Mouse (Mus musculus): ENCODE results near the gene Xcl1. TPM values are rescaled to one million over a fixed set of nuclear protein-coding genes. Genes with fewer than 3 reads are reported as not detected.

Xcl1 gene
- polyA plus RNA-seq, 1 experiment from 2014 or later = not detected

- peak overlapping the region; percentile 53; the same call in 1 of the 2 replicates for H3K9ac ChIP-seq (ENCODE audit: low read depth, low read length)
- WGBS = under 1% methylated on average over 22 of the region's 22 CpGs
- peak overlapping the region; percentile 49 for H3K4me3 ChIP-seq (replicated peaks; ENCODE audit: low read depth, low read length)
- TF ChIP-seq CTCF (IDR thresholded peaks at IDR 0.05; ENCODE audit: low read depth) = peak; percentile 67
- ATAC-seq (replicated peaks; ENCODE audit: low FRiP score, low read depth) = peak; percentile 83
- H3K9me3 ChIP-seq (replicated peaks; ENCODE audit: low read length) = no peaks in the 10 kb centered on the region
- no peaks in the 10 kb centered on the region; the same call in 1 of the 2 replicates for H3K4me1 ChIP-seq (replicated peaks; ENCODE audit: insufficient read depth, low read length)
- peak overlapping the region; percentile 88 for H3K4me2 ChIP-seq (ENCODE audit: low read length)
- H3K27me3 ChIP-seq (ENCODE audit: insufficient read depth, low read length) = no peaks in the 10 kb centered on the region
- H3K36me3 ChIP-seq (ENCODE audit: insufficient read depth, low read length) = no peaks in the 10 kb centered on the region
- peak overlapping the region; percentile 84 for H3K27ac ChIP-seq
- peak; percentile 86 for DNase-seq (ENCODE audit: low spot score)
These were observed 36.4 kb downstream of the Xcl1 start for GRCm38 (mm10) chr1:164898846-164899351.

- no peak overlapping the region for H3K4me2 ChIP-seq (ENCODE audit: low read length)
These were observed 38.0 kb downstream of the Xcl1 start for GRCm38 (mm10) chr1:164897163-164897817.

GRCm38 (mm10) chr1:164896211-164897145 is 38.8 kb downstream of the Xcl1 start:
- 50% methylated on average over 16 of the region's 16 CpGs for WGBS
- no peak for ATAC-seq (replicated peaks; ENCODE audit: low FRiP score, low read depth)
- no peaks in the 10 kb centered on the region for H3K27me3 ChIP-seq (ENCODE audit: insufficient read depth, low read length)
- peak; percentile 31 for DNase-seq (ENCODE audit: low spot score)
- no peaks in the 10 kb centered on the region for H3K9me3 ChIP-seq (replicated peaks; ENCODE audit: low read length)
- 0 out of 2 replicates have a peak overlapping the region, but pooled peaks have one; percentile 1 for H3K27ac ChIP-seq
- no peak overlapping the region for H3K4me3 ChIP-seq (replicated peaks; ENCODE audit: low read depth, low read length)
- H3K36me3 ChIP-seq (ENCODE audit: insufficient read depth, low read length) = no peaks in the 10 kb centered on the region
- no peak overlapping the region for H3K9ac ChIP-seq (ENCODE audit: low read depth, low read length)
- TF ChIP-seq CTCF (IDR thresholded peaks at IDR 0.05; ENCODE audit: low read depth) = no peak
- no peak overlapping the region for H3K4me2 ChIP-seq (ENCODE audit: low read length)
- no peaks in the 10 kb centered on the region; the same call in 1 of the 2 replicates for H3K4me1 ChIP-seq (replicated peaks; ENCODE audit: insufficient read depth, low read length)

More at GRCm38 (mm10) chr1:164897163-164897817, 38.0 kb downstream of the Xcl1 start:
- Histone ChIP-seq H3K9me3 (replicated peaks; ENCODE audit: low read length) (no peaks in the 10 kb centered on the region), H3K4me3 (replicated peaks; ENCODE audit: low read depth, low read length) (no peak overlapping the region), H3K27me3 (ENCODE audit: insufficient read depth, low read length) (no peaks in the 10 kb centered on the region), H3K27ac (no peak overlapping the region), H3K9ac (ENCODE audit: low read depth, low read length) (no peak overlapping the region), H3K36me3 (ENCODE audit: insufficient read depth, low read length) (no peaks in the 10 kb centered on the region), H3K4me1 (replicated peaks; ENCODE audit: insufficient read depth, low read length) (no peaks in the 10 kb centered on the region; the same call in 1 of the 2 replicates)
- ATAC-seq (replicated peaks; ENCODE audit: low FRiP score, low read depth) (no peak), DNase-seq (ENCODE audit: low spot score) (no peak)
- WGBS = 60% methylated on average over 5 of the region's 5 CpGs
- no peak for TF ChIP-seq CTCF (IDR thresholded peaks at IDR 0.05; ENCODE audit: low read depth)

- TF ChIP-seq CTCF (IDR thresholded peaks at IDR 0.05; ENCODE audit: low read depth) = peak; percentile 39; the same call in 1 of the 2 replicates
- Histone ChIP-seq H3K4me2 (ENCODE audit: low read length) (no peak overlapping the region), H3K9me3 (replicated peaks; ENCODE audit: low read length) (no peaks in the 10 kb centered on the region), H3K36me3 (ENCODE audit: insufficient read depth, low read length) (no peaks in the 10 kb centered on the region), H3K4me1 (replicated peaks; ENCODE audit: insufficient read depth, low read length) (no peaks in the 10 kb centered on the region; the same call in 1 of the 2 replicates), H3K27me3 (ENCODE audit: insufficient read depth, low read length) (no peaks in the 10 kb centered on the region), H3K4me3 (replicated peaks; ENCODE audit: low read depth, low read length) (no peak overlapping the region), H3K9ac (ENCODE audit: low read depth, low read length) (no peak overlapping the region), H3K27ac (no peak overlapping the region)
- WGBS = 57% methylated on average over 2 of the region's 2 CpGs
- ATAC-seq (replicated peaks; ENCODE audit: low FRiP score, low read depth) (no peak), DNase-seq (ENCODE audit: low spot score) (no peak)
These were observed 39.5 kb downstream of the Xcl1 start for GRCm38 (mm10) chr1:164895806-164896205.

GRCm38 (mm10) chr1:164890366-164890765 is 45.0 kb downstream of the Xcl1 start:
- ATAC-seq (replicated peaks; ENCODE audit: low FRiP score, low read depth) (no peak), DNase-seq (ENCODE audit: low spot score) (no peak)
- Histone ChIP-seq H3K4me2 (ENCODE audit: low read length) (no peak overlapping the region), H3K4me3 (replicated peaks; ENCODE audit: low read depth, low read length) (no peak overlapping the region), H3K4me1 (replicated peaks; ENCODE audit: insufficient read depth, low read length) (no peaks in the 10 kb centered on the region), H3K36me3 (ENCODE audit: insufficient read depth, low read length) (no peaks in the 10 kb centered on the region), H3K9me3 (replicated peaks; ENCODE audit: low read length) (no peaks in the 10 kb centered on the region), H3K27me3 (ENCODE audit: insufficient read depth, low read length) (no peaks in the 10 kb centered on the region), H3K9ac (ENCODE audit: low read depth, low read length) (no peak overlapping the region), H3K27ac (no peak overlapping the region)
- no peak for TF ChIP-seq CTCF (IDR thresholded peaks at IDR 0.05; ENCODE audit: low read depth)
- 73% methylated on average over 4 of the region's 4 CpGs for WGBS

- 41% methylated on average over 6 of the region's 6 CpGs for WGBS
- no peaks in the 10 kb centered on the region for H3K9me3 ChIP-seq (replicated peaks; ENCODE audit: low read length)
- no peak overlapping the region for H3K4me2 ChIP-seq (ENCODE audit: low read length)
- H3K27me3 ChIP-seq (ENCODE audit: insufficient read depth, low read length) = no peaks in the 10 kb centered on the region
- no peak overlapping the region for H3K9ac ChIP-seq (ENCODE audit: low read depth, low read length)
- no peak overlapping the region for H3K27ac ChIP-seq
- TF ChIP-seq CTCF (IDR thresholded peaks at IDR 0.05; ENCODE audit: low read depth) = no peak
- H3K4me3 ChIP-seq (replicated peaks; ENCODE audit: low read depth, low read length) = no peak overlapping the region
- no peak for DNase-seq (ENCODE audit: low spot score)
- no peak for ATAC-seq (replicated peaks; ENCODE audit: low FRiP score, low read depth)
- H3K36me3 ChIP-seq (ENCODE audit: insufficient read depth, low read length) = no peaks in the 10 kb centered on the region
- H3K4me1 ChIP-seq (replicated peaks; ENCODE audit: insufficient read depth, low read length) = no peaks in the 10 kb centered on the region
These were observed 46.8 kb downstream of the Xcl1 start for GRCm38 (mm10) chr1:164888563-164888962.

Measured in kidney, postnatal 0 days (tissue).